Mouse (Mus musculus): Measurements from ENCODE around the gene Gabbr1. TPM values are rescaled to one million over a fixed set of nuclear protein-coding genes. Genes with fewer than 3 reads are reported as not detected.

Gabbr1 gene
- total and polyA plus RNA-seq, 3 experiments: 2.1 to 11.6 (median 4.7) TPM

- H3K9ac ChIP-seq (ENCODE audit: insufficient read depth, low read depth): no peak overlapping the region
- dilution Hi-C loops (cut with MboI; ENCODE audit: extremely low pct_ligation_motif_present, extremely low pct_unique_long_range_greater_than_20kb, low sequenced_read_pairs): no loop called here
- no peak for TF ChIP-seq IRF4 (IDR thresholded peaks at IDR 0.05; ENCODE audit: low read depth, low read length)
- no peaks in the 10 kb centered on the region for H3K27me3 ChIP-seq (replicated peaks)
- H3K27ac ChIP-seq (ENCODE audit: insufficient read depth, low read depth): no peak overlapping the region
- H3K4me2 ChIP-seq (ENCODE audit: insufficient read depth, low read depth, poor library complexity, severe bottlenecking): no peak overlapping the region
- H3K79me2 ChIP-seq (replicated peaks; ENCODE audit: control insufficient read depth, extremely low read depth, insufficient read depth, poor library complexity, severe bottlenecking): no peaks in the 10 kb centered on the region
- H3K9me3 ChIP-seq (replicated peaks; ENCODE audit: low read length): no peaks in the 10 kb centered on the region
- H3K4me3 ChIP-seq (replicated peaks in 1 of 3; ENCODE audit: low read depth in 2 of 3, low read length in 2 of 3, poor library complexity in 1 of 3): no peak overlapping the region
- peaks cover 0 to 10% of the 10 kb centered on the region in 2 experiments; a peak in 1 of 4 replicates for H3K4me1 ChIP-seq (ENCODE audit: control insufficient read depth in 1 of 2, insufficient read depth in 2 of 2)
- in situ Hi-C loops (cut with MboI; ENCODE audit: low pct_ligation_motif_present, low pct_unique_long_range_greater_than_20kb, low sequenced_read_pairs): loop anchor here (5.0 kb wide), 1 partner anchor 123 kb away; the partner anchor contains the start of gene Olfr94
- H3K36me3 ChIP-seq (replicated peaks in 1 of 2; ENCODE audit: control insufficient read depth in 1 of 2, insufficient read depth in 1 of 2, low read length in 1 of 2): peaks cover 6 to 30% of the 10 kb centered on the region in 2 experiments
- DNase-seq (ENCODE audit: extremely low read depth): no peak
Observed at GRCm38 (mm10) chr17:37078990-37079389, 33.2 kb downstream of the Gabbr1 start.

- Histone ChIP-seq H3K9me3 (replicated peaks; ENCODE audit: low read length) (no peaks in the 10 kb centered on the region), H3K79me2 (replicated peaks; ENCODE audit: control insufficient read depth, extremely low read depth, insufficient read depth, poor library complexity, severe bottlenecking) (no peaks in the 10 kb centered on the region), H3K4me3 (replicated peaks in 1 of 3; ENCODE audit: low read depth in 2 of 3, low read length in 2 of 3, poor library complexity in 1 of 3) (no peak overlapping the region), H3K9ac (ENCODE audit: insufficient read depth, low read depth) (no peak overlapping the region), H3K4me2 (ENCODE audit: insufficient read depth, low read depth, poor library complexity, severe bottlenecking) (no peak overlapping the region), H3K4me1 (ENCODE audit: control insufficient read depth in 1 of 2, insufficient read depth in 2 of 2) (peaks cover 0 to 10% of the 10 kb centered on the region in 2 experiments; a peak in 1 of 4 replicates), H3K36me3 (replicated peaks in 1 of 2; ENCODE audit: control insufficient read depth in 1 of 2, insufficient read depth in 1 of 2, low read length in 1 of 2) (peaks cover 2 to 20% of the 10 kb centered on the region in 2 experiments), H3K27me3 (replicated peaks) (no peaks in the 10 kb centered on the region), H3K27ac (ENCODE audit: insufficient read depth, low read depth) (no peak overlapping the region)
- no peak for TF ChIP-seq CHD2 (IDR thresholded peaks at IDR 0.05; ENCODE audit: low read length)
- no peak for TF ChIP-seq IRF4 (IDR thresholded peaks at IDR 0.05; ENCODE audit: low read depth, low read length)
- no peak for TF ChIP-seq ELF1 (IDR thresholded peaks at IDR 0.05; ENCODE audit: low read depth, low read length)
- TF ChIP-seq HCFC1 (IDR thresholded peaks at IDR 0.05; ENCODE audit: low read depth, low read length): no peak
- no peak for TF ChIP-seq MAFK (IDR thresholded peaks at IDR 0.05; ENCODE audit: insufficient replicate concordance, low read length)
- no peak for TF ChIP-seq JUN (IDR thresholded peaks at IDR 0.05; ENCODE audit: insufficient read depth, low read depth, low read length)
- no peak for TF ChIP-seq E2F4 (IDR thresholded peaks at IDR 0.05; ENCODE audit: insufficient replicate concordance, low read depth, low read length)
- no peak for TF ChIP-seq USF1 (IDR thresholded peaks at IDR 0.05; ENCODE audit: low read depth, low read length)
- no peak for TF ChIP-seq RAD21 (IDR thresholded peaks at IDR 0.05; ENCODE audit: low read depth, low read length)
- TF ChIP-seq RCOR1 (conservative IDR thresholded peaks at IDR 0.05; ENCODE audit: low read depth, low read length): no peak
- no peak for TF ChIP-seq MYC (IDR thresholded peaks at IDR 0.05; ENCODE audit: low read depth, low read length)
- no peak for TF ChIP-seq CTCF (conservative IDR thresholded peaks at IDR 0.05 in 1 of 2, IDR thresholded peaks at IDR 0.05 in 1 of 2; ENCODE audit: low read depth in 2 of 2, low read length in 2 of 2)
- TF ChIP-seq MAZ (IDR thresholded peaks at IDR 0.05; ENCODE audit: low read depth, low read length): no peak
- TF ChIP-seq SIN3A (IDR thresholded peaks at IDR 0.05; ENCODE audit: low read length): no peak
- in situ Hi-C loops (cut with MboI; ENCODE audit: low pct_ligation_motif_present, low pct_unique_long_range_greater_than_20kb, low sequenced_read_pairs) (no loop called here), dilution Hi-C loops (cut with MboI; ENCODE audit: extremely low pct_ligation_motif_present, extremely low pct_unique_long_range_greater_than_20kb, low sequenced_read_pairs) (no loop called here)
- no peak for DNase-seq (ENCODE audit: extremely low read depth)
Observed at GRCm38 (mm10) chr17:37080119-37080518, 34.4 kb downstream of the Gabbr1 start.
